Mouse (Mus musculus) hindbrain, embryonic 16.5 days (tissue): ENCODE results near the gene 4930578C19Rik. TPM values are rescaled to one million over a fixed set of nuclear protein-coding genes. Genes with fewer than 3 reads are reported as not detected.

Experiments
- ATAC-seq: fragments of 200-750 bp; cut with Nextera tagmentation; 2 replicates; pipeline ENCODE4 v1.8.0; 2017; ENCODE audit warnings: moderate TSS enrichment, moderate library complexity
- H3K27ac ChIP-seq: fragments of 300-500 bp; sonication (generic); 2 replicates; pipeline ENCODE4 v1.5.1; 2014; ENCODE audit warnings: low read depth, mild to moderate bottlenecking, control low read depth, low read length, moderate library complexity
- H3K27me3 ChIP-seq: fragments of 300-500 bp; sonication (generic); replicated peaks from 2 replicates; pipeline ENCODE4 v1.6.1; 2014; ENCODE audit warnings: low read length; ENCODE audit not compliant: control insufficient read depth, insufficient read depth
- H3K36me3 ChIP-seq: fragments of 300-500 bp; sonication (generic); 2 replicates; pipeline ENCODE4 v1.6.1; 2014; ENCODE audit warnings: mild to moderate bottlenecking, low read length, moderate library complexity, mixed read lengths; ENCODE audit not compliant: control insufficient read depth, insufficient read depth
- H3K4me1 ChIP-seq: fragments of 300-500 bp; sonication (generic); 2 replicates; pipeline ENCODE4 v1.6.1; 2014; ENCODE audit warnings: low read depth, low read length; ENCODE audit not compliant: control insufficient read depth, insufficient read depth
- H3K4me2 ChIP-seq: fragments of 300-500 bp; sonication (generic); 2 replicates; pipeline ENCODE4 v1.6.1; 2014; ENCODE audit warnings: mild to moderate bottlenecking, low read length, control low read depth, moderate library complexity
- H3K4me3 ChIP-seq: fragments of 300-500 bp; sonication (generic); 2 replicates; pipeline ENCODE4 v1.5.1; 2014; ENCODE audit warnings: mild to moderate bottlenecking, low read length, control low read depth, moderate library complexity
- H3K9ac ChIP-seq: fragments of 300-500 bp; sonication (generic); 2 replicates; pipeline ENCODE4 v1.6.1; 2014; ENCODE audit warnings: low read depth, mild to moderate bottlenecking, control low read depth, low read length, moderate library complexity
- H3K9me3 ChIP-seq: fragments of 300-500 bp; sonication (generic); 2 replicates; pipeline ENCODE4 v1.6.1; 2014; ENCODE audit warnings: mild to moderate bottlenecking, low read length, moderate library complexity; ENCODE audit not compliant: control insufficient read depth
- WGBS: fragments of 180-500 bp; shearing (Covaris S2); extraction: QIAGEN DNeasy Blood & Tissue Kit; methylation state at CpG from one replicate; pipeline ENCODE4 v1.1.7; 2014; 5-methylcytosine and 5-hydroxymethylcytosine counted together
- polyA plus RNA-seq: library from polyadenylated mRNA; unstranded; fragments of >200 nt; fragmentation: Nextera tagmentation; extraction: Ambion mirVana; gene quantifications from 2 replicates; pipeline ENCODE4 v1.2.1, GENCODE M21; 2015

Gene 4930578C19Rik
- 0.80 and 0.95 TPM in 2 replicates for polyA plus RNA-seq

DNA sequence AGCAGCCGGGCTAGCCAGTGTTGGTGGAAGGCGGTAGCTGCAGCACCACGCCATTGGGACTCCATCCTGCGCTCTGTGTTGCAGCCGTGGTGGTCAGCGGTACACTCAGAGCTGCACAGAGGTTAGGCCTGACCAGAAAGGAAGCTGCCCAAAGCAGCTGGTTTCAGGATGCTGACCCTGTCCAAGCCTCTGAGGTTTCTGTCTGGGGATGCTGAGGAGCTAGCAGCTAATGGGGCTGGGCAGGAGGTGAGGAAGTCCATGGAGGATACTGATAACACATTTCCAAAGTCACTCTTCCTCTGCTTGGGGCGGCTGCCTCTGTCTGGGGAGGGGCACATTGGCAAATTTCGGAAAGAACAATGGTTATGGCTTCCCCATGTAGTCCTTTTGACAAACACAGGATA lies at the start of gene 4930578C19Rik:
Gene 4930578C19Rik (minus strand): TSS at position 200 of the 404 bp plus-strand sequence.
- 82% methylated on average over 8 of the region's 8 CpGs for WGBS
- Histone ChIP-seq H3K9me3 (no peaks in the 10 kb centered on the region), H3K27ac (no peak within 1 kb of the TSS), H3K4me1 (no peaks in the 10 kb centered on the region), H3K27me3 (no peaks in the 10 kb centered on the region), H3K4me2 (no peak within 1 kb of the TSS), H3K4me3 (no peak within 1 kb of the TSS), H3K9ac (no peak within 1 kb of the TSS), H3K36me3 (no peaks in the 10 kb centered on the region)
- ATAC-seq: no peak

GRCm38 (mm10) chrX:18467690-18468089 lies 6.5 kb upstream of the 4930578C19Rik start:
- no peaks in the 10 kb centered on the region for H3K27me3 ChIP-seq
- no peaks in the 10 kb centered on the region for H3K36me3 ChIP-seq
- H3K4me2 ChIP-seq: no peak overlapping the region
- no peak for ATAC-seq
- H3K27ac ChIP-seq: no peak overlapping the region
- WGBS: 70% methylated on average over 1 of the region's 1 CpGs
- no peak overlapping the region for H3K9ac ChIP-seq
- no peaks in the 10 kb centered on the region for H3K9me3 ChIP-seq
- no peak overlapping the region for H3K4me3 ChIP-seq
- no peaks in the 10 kb centered on the region for H3K4me1 ChIP-seq

- ATAC-seq: no peak
- Histone ChIP-seq H3K9ac (no peak overlapping the region), H3K27ac (no peak overlapping the region), H3K27me3 (no peaks in the 10 kb centered on the region), H3K4me3 (no peak overlapping the region), H3K4me1 (no peaks in the 10 kb centered on the region), H3K9me3 (no peaks in the 10 kb centered on the region), H3K36me3 (no peaks in the 10 kb centered on the region), H3K4me2 (no peak overlapping the region)
- 77% methylated on average over 1 of the region's 1 CpGs for WGBS
These were observed 1.7 kb upstream of the 4930578C19Rik start for GRCm38 (mm10) chrX:18462879-18463278.

DNA sequence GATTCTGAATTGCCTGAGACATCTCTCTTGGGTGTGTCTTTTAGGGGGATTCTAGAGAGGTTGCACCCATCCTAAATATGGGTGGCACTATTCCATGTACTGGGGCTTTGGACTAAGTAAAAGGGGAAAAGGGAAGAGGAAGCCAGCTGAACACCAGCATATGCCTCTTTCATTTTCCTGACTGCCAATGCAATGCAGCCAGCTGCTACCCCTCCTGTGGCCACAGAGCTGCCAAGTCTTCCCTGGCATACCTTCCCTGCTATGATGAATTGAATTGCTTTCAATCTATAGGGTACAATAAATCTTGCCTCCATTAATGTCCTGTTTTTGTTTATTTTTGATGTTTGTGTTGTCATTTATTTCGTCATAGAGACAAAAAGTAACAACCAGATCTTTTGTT lies 9.6 kb downstream of the 4930578C19Rik start:
- no peak overlapping the region for H3K27ac ChIP-seq
- H3K4me3 ChIP-seq: no peak overlapping the region
- no peak for ATAC-seq
- no peaks in the 10 kb centered on the region for H3K4me1 ChIP-seq
- no peak overlapping the region for H3K9ac ChIP-seq
- H3K4me2 ChIP-seq: no peak overlapping the region
- H3K27me3 ChIP-seq: no peaks in the 10 kb centered on the region
- WGBS: 48% methylated on average over 1 of the region's 1 CpGs
- no peaks in the 10 kb centered on the region for H3K9me3 ChIP-seq
- H3K36me3 ChIP-seq: no peaks in the 10 kb centered on the region

GRCm38 (mm10) chrX:18442066-18442465 lies 19.1 kb downstream of the 4930578C19Rik start:
- Histone ChIP-seq H3K36me3 (no peaks in the 10 kb centered on the region), H3K9ac (no peak overlapping the region), H3K4me1 (no peaks in the 10 kb centered on the region), H3K9me3 (no peaks in the 10 kb centered on the region), H3K27ac (no peak overlapping the region), H3K4me2 (no peak overlapping the region), H3K4me3 (no peak overlapping the region), H3K27me3 (no peaks in the 10 kb centered on the region)
- 30% methylated on average over 5 of the region's 5 CpGs for WGBS
- peak; percentile 61 for ATAC-seq

GRCm38 (mm10) chrX:18425451-18425850 lies 35.7 kb downstream of the 4930578C19Rik start:
- H3K4me2 ChIP-seq: no peak overlapping the region
- H3K9me3 ChIP-seq: no peaks in the 10 kb centered on the region
- no peak overlapping the region for H3K9ac ChIP-seq
- H3K36me3 ChIP-seq: no peaks in the 10 kb centered on the region
- 88% methylated on average over 3 of the region's 3 CpGs for WGBS
- ATAC-seq: no peak
- H3K27ac ChIP-seq: no peak overlapping the region
- H3K4me3 ChIP-seq: no peak overlapping the region
- H3K27me3 ChIP-seq: no peaks in the 10 kb centered on the region
- H3K4me1 ChIP-seq: no peaks in the 10 kb centered on the region

DNA sequence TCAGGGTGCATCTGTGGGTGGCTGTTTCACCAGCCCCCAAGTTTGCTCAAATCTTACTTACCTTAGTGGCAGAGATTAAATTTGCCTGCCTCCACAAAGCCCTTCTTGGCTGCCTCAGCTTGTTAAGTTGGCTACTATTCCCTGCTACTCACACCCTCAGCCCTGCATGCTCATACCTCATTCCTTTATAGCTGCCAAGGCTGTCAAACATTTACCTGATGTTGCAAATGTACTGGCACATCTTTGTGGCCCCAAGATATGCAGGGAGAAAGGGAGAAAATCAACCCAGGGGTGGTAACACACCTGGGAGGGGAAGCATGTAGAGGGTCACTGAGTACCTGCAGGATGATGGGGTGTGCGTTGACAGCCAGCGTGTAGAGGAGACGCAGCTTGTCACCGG lies 38.0 kb downstream of the 4930578C19Rik start:
- WGBS: 89% methylated on average over 4 of the region's 4 CpGs
- no peak overlapping the region for H3K4me3 ChIP-seq
- H3K9me3 ChIP-seq: no peaks in the 10 kb centered on the region
- no peak overlapping the region for H3K9ac ChIP-seq
- H3K4me1 ChIP-seq: no peaks in the 10 kb centered on the region
- no peak for ATAC-seq
- no peak overlapping the region for H3K4me2 ChIP-seq
- H3K27me3 ChIP-seq: no peaks in the 10 kb centered on the region
- H3K27ac ChIP-seq: no peak overlapping the region
- H3K36me3 ChIP-seq: no peaks in the 10 kb centered on the region

- H3K4me3 ChIP-seq: no peak overlapping the region
- no peaks in the 10 kb centered on the region for H3K36me3 ChIP-seq
- H3K27me3 ChIP-seq: no peaks in the 10 kb centered on the region
- 94% methylated on average over 4 of the region's 4 CpGs for WGBS
- ATAC-seq: no peak
- no peaks in the 10 kb centered on the region for H3K4me1 ChIP-seq
- no peak overlapping the region for H3K9ac ChIP-seq
- no peak overlapping the region for H3K4me2 ChIP-seq
- no peak overlapping the region for H3K27ac ChIP-seq
- no peaks in the 10 kb centered on the region for H3K9me3 ChIP-seq
These were observed 40.9 kb downstream of the 4930578C19Rik start for GRCm38 (mm10) chrX:18420161-18420784.

- H3K4me1 ChIP-seq: no peaks in the 10 kb centered on the region
- ATAC-seq: no peak
- WGBS: 67% methylated on average over 1 of the region's 1 CpGs
- no peak overlapping the region for H3K27ac ChIP-seq
- no peak overlapping the region for H3K9ac ChIP-seq
- no peak overlapping the region for H3K4me3 ChIP-seq
- H3K36me3 ChIP-seq: no peaks in the 10 kb centered on the region
- H3K27me3 ChIP-seq: no peaks in the 10 kb centered on the region
- no peaks in the 10 kb centered on the region for H3K9me3 ChIP-seq
- no peak overlapping the region for H3K4me2 ChIP-seq
These were observed 42.2 kb downstream of the 4930578C19Rik start for GRCm38 (mm10) chrX:18418977-18419376.
